Mouse (Mus musculus): Measurements from ENCODE around the gene Olfr1484. TPM values are rescaled to one million over a fixed set of nuclear protein-coding genes. Genes with fewer than 3 reads are reported as not detected.
"Not testable (repeated sequence)": the region's sequence is repeated elsewhere in the genome, so short reads cannot be mapped to it uniquely, and the experiment has no call there.

Olfr1484 gene
- not detected in 2 replicates for polyA plus RNA-seq (2012; rRNA removed)

- H3K4me1 ChIP-seq (ENCODE audit: control insufficient read depth, insufficient read depth, low read length) = no peaks in the 10 kb centered on the region
- H3K4me3 ChIP-seq (ENCODE audit: insufficient read depth, low read length) = no peak within 1 kb of the TSS
- no peak within 1 kb of the TSS for H3K27ac ChIP-seq (ENCODE audit: insufficient read depth, low read length)
- TF ChIP-seq POLR2A (IDR thresholded peaks at IDR 0.05; ENCODE audit: extremely low read depth, insufficient read depth, low read length) = no peak
- no peak for TF ChIP-seq CTCF (IDR thresholded peaks at IDR 0.05; ENCODE audit: extremely low read depth, insufficient read depth, low read length)
These were observed at the start of gene Olfr1484 for GRCm38 (mm10) chr19:13583211-13583610. Gene Olfr1484, plus strand, starts transcription at chr19:13583511.

DNA sequence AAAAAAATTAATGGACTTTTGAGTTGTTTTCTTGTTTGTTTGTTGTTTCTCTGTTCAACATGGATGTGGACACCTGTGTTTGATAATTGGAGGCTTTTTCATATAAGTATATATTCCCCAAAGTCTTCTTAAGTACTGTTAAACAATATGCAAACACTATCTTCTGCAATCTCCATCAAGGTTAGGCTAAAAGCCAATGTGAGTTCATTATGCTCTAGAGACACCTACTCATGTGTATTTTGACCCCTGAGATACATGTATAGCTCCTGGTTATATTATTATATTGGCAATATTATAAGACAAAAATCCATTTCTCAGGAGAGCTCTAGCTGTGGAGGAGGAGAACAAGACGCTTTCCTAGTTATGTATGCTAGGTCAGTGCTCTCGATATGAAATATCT lies 33.8 kb downstream of the Olfr1484 start, which contains the start of gene Olfr1487:
TSS of gene Olfr1487 (plus strand) at position 301 of the 400 bp plus-strand sequence.
- not testable (repeated sequence) for H3K27ac ChIP-seq (ENCODE audit: insufficient read depth, low read length); H3K4me3 ChIP-seq (ENCODE audit: insufficient read depth, low read length); H3K4me1 ChIP-seq (ENCODE audit: control insufficient read depth, insufficient read depth, low read length)

DNA sequence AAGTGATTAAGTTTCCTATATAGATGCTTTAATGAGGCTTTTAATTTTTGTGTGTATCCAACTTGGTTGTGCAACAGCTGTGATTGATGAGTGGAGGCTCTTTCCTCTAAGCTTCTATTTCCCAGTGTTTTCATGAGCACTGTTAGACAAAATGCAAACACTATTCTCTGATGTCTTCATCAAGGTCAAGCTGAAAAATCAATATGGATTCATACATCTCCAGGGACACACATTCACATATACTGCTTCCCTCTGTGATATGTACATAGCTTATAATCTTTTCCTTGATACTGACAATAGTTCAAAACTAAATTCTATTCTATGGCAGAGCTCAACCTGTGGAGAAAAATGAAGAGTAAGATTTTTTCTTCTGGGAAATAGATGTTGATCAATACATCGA lies 48.0 kb downstream of the Olfr1484 start, which contains the start of gene Olfr1489:
TSS of gene Olfr1489 (plus strand) at position 301 of the 400 bp plus-strand sequence.
- no peak for TF ChIP-seq CTCF (IDR thresholded peaks at IDR 0.05; ENCODE audit: extremely low read depth, insufficient read depth, low read length)
- TF ChIP-seq POLR2A (IDR thresholded peaks at IDR 0.05; ENCODE audit: extremely low read depth, insufficient read depth, low read length) = no peak
- Histone ChIP-seq H3K4me3 (ENCODE audit: insufficient read depth, low read length) (no peak within 1 kb of the TSS), H3K4me1 (ENCODE audit: control insufficient read depth, insufficient read depth, low read length) (no peaks in the 10 kb centered on the region), H3K27ac (ENCODE audit: insufficient read depth, low read length) (no peak within 1 kb of the TSS)

Other genes with a start within 250 kb of the Olfr1484 start
- gene Olfr1466, start 244.6 kb upstream of the Olfr1484 start, polyA plus RNA-seq (2012; rRNA removed) = not detected in 2 replicates
- gene Olfr1467, start 221.3 kb upstream of the Olfr1484 start, polyA plus RNA-seq (2012; rRNA removed) = not detected in 2 replicates
- not detected in 2 replicates for gene Olfr1469, start 175.7 kb upstream of the Olfr1484 start, polyA plus RNA-seq (2012; rRNA removed)
- not detected in 2 replicates for gene Olfr1471, start 140.1 kb upstream of the Olfr1484 start, polyA plus RNA-seq (2012; rRNA removed)
- not detected in 2 replicates for gene Olfr1472, start 127.4 kb upstream of the Olfr1484 start, polyA plus RNA-seq (2012; rRNA removed)
- not detected in 2 replicates for gene Olfr1474, start 113.9 kb upstream of the Olfr1484 start, polyA plus RNA-seq (2012; rRNA removed)
- not detected in 2 replicates for gene Olfr1475, start 103.3 kb upstream of the Olfr1484 start, polyA plus RNA-seq (2012; rRNA removed)
- gene Olfr1477, start 83.0 kb upstream of the Olfr1484 start, polyA plus RNA-seq (2012; rRNA removed) = not detected in 2 replicates
- not detected in 2 replicates for gene Olfr1480, start 55.6 kb upstream of the Olfr1484 start, polyA plus RNA-seq (2012; rRNA removed)
- gene Olfr1487, start 33.9 kb downstream of the Olfr1484 start, polyA plus RNA-seq (2012; rRNA removed) = not detected in 2 replicates
- not detected in 2 replicates for gene Olfr1489, start 48.1 kb downstream of the Olfr1484 start, polyA plus RNA-seq (2012; rRNA removed)
- not detected in 2 replicates for gene Olfr1490, start 67.6 kb downstream of the Olfr1484 start, polyA plus RNA-seq (2012; rRNA removed)
- not detected in 2 replicates for gene Olfr1491, start 113.8 kb downstream of the Olfr1484 start, polyA plus RNA-seq (2012; rRNA removed)
- gene Olfr1493-ps1, start 139.8 kb downstream of the Olfr1484 start, polyA plus RNA-seq (2012; rRNA removed) = not detected in 2 replicates
- not detected in 2 replicates for gene Olfr1494, start 156.2 kb downstream of the Olfr1484 start, polyA plus RNA-seq (2012; rRNA removed)
- gene Olfr1495, start 181.1 kb downstream of the Olfr1484 start, polyA plus RNA-seq (2012; rRNA removed) = not detected in 2 replicates
- not detected in 2 replicates for gene Olfr1496, start 194.4 kb downstream of the Olfr1484 start, polyA plus RNA-seq (2012; rRNA removed)
- gene Olfr1497, start 214.7 kb downstream of the Olfr1484 start, polyA plus RNA-seq (2012; rRNA removed) = not detected in 2 replicates
- not detected in 2 replicates for gene Olfr1499, start 235.9 kb downstream of the Olfr1484 start, polyA plus RNA-seq (2012; rRNA removed)
- gene Olfr1500, start 247.0 kb downstream of the Olfr1484 start, polyA plus RNA-seq (2012; rRNA removed) = not detected in 2 replicates

Measured in cortical plate, adult 2 months (tissue).